Mouse (Mus musculus) frontal cortex, postnatal 10 days (tissue): Measurements from ENCODE around the gene Mfsd4a.

Experiments used
- DNase-seq, 2 experiments: peaks; one replicate each; pipeline ENCODE4 v3.0.0; 2022; ENCODE audit warnings: low spot score in 2 of 2, mixed read lengths in 1 of 2

The Mfsd4a gene

DNA sequence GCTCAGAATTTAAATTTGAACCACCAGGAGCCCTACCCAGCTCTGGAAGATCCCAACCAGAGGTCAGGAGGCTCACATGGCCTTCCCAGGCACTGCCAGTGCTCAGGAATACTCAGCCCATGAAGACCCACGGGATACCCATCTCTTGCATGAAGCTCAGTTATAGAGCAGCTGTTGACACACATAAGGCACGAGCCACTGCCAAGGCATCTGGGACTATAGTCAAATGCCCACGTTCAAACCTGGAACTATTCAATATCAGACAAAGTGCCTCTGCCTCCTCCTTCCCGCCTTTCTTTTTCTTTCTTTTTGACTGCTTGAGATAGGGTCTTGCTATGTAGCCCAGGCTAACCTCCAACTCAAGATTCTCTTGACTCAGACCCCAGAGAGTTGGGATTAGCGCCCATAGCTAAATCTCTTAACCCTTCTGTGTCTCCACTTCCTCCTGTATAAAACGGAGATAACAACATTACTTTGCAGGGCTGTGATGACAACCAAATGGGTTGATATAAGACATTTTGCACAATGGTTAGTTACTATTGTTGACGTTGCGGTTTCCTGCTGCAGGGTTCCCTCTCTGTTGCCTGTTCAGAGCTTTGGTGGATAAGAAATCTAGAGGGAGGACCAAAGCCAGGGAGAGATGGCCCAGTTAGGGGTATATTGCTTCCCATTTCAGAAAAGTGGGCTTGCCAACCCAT lies 2.2 kb downstream of the Mfsd4a start:
- no peak for DNase-seq

DNA sequence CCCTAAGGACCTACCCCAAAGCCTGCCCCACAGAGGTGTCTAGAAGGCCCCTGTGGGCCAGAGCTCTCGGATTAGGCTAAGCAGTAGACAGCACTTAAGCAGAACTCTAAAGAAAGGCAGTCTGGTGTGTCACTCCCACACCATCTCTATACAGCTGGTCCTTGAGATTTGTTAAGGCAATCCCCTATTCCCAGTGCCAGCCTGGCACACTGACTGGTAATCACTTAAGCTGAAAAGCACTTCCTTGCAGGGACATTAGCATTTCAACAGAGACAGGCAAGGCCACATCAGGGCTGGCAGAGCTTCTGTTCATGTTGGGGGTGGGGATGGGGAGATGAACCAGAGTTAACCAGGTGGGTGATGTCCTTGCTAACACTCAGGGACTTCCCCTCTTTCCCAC lies 2.9 kb downstream of the Mfsd4a start:
- peak in 1 of 2 experiments; percentile 42 for DNase-seq

DNA sequence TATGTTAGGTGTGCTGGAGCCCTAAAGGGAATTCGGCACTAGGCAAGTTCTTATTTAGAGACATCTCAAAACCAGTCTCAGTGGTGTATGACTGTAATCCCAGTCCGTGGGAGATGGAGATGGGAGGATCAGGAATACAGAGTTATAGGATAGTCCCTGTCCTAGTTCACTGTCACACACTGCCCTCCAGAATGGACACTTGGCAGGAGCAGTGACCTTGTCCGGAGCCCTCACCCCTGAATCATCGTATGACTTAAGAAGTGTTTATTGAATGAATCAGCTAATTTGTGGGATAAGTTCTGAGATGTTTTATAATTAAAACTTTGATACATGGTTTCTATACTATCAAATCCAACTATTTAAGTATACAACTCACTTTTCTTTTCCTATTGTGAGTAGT lies 4.8 kb downstream of the Mfsd4a start:
- no peak for DNase-seq

DNA sequence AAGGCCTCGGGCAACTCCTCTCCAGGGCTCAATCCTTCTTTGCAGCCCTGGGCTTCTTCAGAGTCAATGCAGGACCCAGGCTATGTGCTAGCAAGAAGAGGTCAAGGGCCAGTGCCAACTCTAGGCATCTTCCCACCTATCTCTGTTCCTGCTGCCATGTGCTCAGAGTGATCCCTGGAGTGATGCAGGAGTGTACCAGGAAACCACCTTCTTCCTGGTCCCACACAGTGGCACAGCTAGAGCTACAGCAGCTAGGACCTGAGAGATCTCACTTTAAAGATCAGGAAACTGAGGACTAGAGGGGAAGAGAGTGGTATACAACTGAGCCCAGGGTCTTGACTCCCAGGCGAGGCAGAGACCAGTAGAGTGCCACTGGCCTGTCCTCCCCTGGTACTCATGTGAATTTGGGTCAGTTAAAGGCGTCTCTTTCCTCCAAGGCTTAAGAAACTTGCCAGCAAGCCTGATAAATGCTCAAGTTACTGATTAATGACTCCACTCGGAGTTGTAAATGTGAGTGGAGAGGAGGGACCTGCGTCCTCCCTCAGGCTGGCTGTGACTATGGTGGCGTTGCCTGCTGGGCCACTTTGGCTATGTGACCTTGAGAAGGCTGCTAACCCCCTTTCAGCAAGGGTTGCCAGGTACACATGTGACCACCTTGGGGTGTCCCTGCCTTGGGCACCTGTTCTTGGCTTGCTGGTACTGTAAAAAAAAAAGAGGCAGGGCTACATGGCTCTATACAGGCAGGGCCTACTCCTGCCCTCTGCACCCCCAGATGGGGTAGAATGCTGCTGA lies 5.9 kb downstream of the Mfsd4a start:
- DNase-seq: no peak

DNA sequence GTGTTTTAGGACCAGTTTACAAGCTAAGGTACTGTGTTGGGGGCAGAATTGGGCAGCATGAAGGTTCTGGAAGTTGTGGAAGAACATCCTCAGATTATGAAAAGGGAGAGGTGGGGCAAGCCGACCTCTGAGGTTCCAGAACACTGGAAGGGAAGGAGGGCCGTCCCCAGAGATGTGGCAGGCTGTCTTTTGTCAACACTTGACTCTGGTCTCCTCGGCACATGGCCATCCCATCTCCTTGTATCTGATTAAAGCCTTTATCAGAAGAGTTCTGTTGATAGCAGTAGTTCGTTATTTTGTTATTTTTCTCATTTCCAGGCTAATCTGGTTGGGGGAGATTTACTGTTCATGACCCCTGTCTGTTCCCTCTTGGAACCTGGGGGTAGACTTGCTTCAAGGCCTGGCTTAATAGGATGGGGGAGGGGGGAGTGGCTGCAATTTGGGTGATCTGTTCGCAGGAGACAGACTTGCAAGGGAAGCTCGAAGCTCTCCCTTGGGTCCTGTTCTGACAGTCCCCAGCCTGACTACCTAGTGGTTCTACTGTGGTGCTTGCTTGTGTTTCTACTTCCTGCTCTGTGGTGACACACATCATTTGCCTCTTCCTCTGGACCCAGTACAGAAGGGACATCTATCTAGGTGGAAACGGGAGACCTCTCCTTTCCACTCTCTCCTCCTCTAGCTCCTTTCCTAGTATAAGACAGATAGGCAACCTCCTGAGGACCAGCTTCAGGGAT lies 7.7 kb downstream of the Mfsd4a start:
- no peak for DNase-seq

DNA sequence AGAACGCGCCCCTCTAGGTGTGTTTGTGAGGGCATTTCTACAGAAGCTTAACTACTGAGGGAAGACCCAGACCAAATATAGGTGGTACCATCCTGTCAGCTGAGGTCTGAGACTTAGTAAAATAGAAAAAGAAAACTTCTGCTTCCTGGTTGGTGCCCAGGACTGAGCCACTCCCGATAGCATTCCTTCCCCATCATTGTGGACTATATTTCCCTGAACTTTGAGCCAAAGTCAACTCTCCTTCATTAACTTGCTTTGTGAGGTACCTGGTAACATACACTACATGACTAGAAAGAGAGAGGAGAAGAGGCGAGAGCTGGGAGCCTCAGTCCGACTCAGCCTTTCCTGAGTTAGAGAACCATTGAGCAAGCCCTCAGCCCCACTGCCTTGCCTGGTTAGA lies 9.3 kb downstream of the Mfsd4a start:
- no peak for DNase-seq

DNA sequence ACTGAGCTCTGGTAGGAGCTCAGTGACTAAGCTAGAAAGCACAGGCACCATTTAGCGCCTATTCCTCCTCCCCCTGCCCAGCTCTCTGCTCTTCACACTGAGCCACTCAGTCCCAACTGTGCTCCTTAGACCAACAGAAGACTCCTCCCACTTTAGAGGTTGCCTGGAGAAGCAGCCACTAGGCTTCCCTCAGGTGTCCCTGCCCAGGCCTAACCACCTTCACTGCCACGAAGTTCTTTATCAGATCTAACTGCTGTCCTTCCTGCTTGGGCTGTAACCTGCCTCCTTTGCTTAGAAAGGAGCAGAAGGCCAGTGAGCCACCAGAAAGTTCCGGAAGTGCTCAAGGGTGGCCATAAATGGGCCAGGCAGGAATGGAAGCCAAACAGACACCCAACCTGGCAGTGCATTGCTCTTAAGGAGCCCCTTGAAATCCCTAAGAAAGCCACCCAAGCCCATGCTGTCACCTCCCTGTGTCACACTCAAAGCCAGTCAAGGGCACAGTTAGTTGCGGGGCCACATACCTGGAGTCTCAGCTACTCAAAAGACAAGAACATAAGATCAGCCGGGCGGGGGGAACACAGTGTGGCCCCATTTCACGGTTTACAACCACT lies 12.7 kb downstream of the Mfsd4a start:
- no peak for DNase-seq

DNA sequence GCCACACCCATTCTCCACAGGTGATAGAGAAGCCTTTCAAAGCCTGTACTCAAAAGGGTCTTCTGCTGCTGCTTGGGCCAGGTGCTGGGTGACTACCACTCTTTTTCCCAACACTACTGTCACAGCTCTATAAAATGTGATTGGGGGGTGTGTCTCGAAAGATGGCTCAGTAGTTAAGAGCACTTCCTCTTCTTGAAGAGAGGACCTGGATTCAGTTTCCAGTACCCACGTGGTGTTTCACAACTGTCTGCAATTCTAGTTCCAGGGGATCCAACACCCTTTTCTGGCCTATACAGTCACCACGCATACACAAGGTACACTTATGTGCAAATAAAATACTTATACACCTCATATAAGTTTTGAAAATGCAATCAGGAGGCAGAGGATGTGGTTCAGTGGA lies 13.5 kb downstream of the Mfsd4a start:
- DNase-seq: no peak

DNA sequence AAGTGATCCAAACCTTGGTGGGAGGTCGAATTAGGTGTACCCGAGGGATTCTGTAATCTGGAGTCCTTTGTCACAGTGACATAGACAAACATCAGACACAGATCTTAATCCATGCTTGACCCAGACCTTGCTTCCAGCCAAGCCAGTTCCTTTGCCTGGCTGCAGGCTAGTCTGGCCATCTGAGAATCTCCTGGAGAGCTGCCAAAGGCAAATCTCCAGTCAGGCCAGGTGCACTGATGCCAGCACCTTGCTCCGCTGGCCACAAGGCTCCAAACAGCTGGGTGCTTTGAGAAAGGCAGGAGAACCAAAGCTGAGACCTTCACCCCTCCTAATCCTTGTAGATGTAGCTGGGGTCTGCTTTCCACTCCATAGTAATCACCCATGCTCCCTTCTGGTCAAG lies 16.1 kb downstream of the Mfsd4a start:
- DNase-seq: no peak

DNA sequence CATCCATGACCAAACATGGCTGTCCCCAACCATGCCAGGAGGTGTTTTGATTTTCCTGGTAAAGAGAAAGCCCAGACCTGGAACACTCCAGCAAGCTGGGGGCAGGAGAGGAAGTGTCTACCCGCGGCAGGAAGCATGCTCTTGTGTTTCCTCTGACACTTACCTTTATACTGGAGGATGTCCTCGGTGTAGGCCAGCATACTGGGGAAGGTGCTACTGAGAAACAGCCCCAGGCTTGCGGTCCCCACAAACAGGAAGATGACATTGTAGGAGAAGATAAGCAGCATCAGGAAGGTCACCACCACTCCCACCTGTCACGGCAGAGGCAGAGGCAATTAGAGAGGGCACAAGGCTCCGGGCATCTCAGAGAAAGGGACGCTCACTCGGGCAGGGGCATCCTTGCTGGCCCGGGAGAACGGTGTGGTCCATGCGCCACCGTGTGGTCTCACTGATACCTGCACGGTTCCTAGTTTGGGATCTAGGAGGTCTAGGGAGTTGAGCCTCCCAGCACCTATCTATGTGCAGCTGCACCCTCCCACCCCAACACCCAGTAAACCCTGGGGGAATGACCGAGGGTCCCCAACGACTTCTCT lies 21.6 kb downstream of the Mfsd4a start:
- DNase-seq: peak in 1 of 2 experiments; percentile 62

DNA sequence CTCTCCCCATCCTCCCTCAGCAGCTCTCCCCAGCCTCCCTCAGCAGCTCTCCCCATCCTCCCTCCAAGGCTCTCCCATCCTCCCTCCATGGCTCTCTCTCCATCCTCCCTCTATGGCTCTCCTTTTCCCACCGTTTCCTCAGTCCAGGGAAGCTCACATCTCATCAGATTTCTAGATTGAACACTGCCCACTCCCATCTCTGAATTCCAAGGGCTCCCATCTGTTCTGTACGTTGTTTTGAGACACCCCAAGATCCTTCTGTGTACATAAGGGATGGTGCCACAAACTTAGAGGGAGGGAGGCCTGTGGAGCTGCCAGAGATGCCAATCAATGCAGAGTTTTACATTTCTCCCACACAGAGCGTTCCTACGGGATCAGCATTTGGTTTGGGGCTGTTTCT lies 24.1 kb downstream of the Mfsd4a start:
- DNase-seq: peak in 1 of 2 experiments; percentile 32

DNA sequence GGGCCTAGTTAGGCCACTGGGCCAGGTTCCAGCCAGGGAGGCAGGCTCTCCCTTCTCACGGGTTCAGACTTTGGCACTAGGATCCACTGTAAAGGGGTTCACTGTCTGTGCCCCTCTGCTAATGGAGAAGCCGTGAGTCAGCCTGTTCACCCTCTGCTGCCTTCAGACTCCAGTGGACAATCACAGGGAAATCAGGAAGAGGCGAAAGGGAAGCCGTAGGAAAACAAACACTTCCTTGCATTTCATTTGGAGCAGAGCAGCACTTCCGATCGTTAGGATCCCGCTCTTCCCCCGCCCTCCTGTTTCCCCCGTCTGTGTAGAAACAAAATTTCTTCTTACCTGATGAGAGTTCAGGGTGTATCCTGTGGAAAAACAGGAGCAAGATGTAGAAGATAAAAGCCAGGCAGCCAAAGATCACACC lies 27.7 kb downstream of the Mfsd4a start:
- DNase-seq: no peak

DNA sequence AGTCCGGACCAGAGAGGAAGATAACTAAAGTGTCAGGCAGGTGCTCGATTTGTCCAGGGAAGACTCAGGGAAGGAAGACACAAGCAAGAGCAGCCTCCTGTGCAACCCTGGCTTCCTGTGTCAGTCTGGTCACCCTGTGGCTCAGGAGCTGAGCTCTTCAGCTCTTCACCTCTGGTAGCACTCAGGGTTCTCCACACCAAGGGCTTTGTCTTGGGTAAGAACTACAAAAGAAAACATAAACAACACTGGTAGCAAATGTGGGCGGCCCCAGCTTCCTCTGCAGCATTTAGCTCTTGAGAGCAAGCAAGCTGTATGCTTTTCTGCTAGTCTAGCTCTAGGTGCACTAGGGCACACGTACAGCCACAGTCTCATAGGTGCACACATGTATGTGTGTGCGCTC lies 29.1 kb downstream of the Mfsd4a start:
- no peak for DNase-seq

DNA sequence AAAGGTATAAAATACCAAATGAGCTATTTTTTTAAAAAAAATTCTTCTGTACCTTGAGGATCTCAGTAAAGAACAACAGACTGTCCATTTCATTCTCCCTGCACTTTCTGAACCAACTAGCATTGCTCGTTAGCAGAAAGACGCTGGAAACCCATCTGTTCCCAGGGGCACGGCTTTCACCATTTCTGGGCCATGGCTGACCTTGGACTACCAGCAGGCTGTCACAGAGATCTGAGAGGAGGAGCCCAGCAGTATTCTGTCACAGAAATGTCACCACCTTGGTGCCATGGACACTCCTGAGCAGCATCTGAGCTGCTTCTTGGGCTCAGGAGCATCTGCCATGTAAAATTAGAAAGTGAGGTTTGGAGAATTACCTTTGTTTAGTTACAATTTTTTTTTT lies 30.1 kb downstream of the Mfsd4a start:
- no peak for DNase-seq

DNA sequence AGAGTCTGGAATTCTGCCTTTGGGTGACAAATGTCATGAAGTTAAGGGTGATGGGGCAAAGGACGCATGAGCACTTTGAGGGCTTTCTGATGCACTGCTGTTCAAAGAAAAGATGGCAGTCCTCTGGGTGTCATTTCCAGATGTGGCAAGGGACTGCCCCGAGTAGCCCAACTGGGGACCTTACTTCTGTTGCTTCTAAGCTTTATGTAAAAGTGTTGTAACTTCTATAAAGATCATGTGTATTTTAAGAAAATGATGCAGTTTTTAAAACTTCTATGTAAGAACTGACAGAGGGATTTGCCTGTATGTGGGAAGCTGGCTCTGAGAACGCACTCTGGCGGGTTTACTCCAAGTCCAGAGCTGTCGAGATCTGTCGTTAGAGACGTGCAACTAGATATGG lies 35.7 kb downstream of the Mfsd4a start:
- no peak for DNase-seq

DNA sequence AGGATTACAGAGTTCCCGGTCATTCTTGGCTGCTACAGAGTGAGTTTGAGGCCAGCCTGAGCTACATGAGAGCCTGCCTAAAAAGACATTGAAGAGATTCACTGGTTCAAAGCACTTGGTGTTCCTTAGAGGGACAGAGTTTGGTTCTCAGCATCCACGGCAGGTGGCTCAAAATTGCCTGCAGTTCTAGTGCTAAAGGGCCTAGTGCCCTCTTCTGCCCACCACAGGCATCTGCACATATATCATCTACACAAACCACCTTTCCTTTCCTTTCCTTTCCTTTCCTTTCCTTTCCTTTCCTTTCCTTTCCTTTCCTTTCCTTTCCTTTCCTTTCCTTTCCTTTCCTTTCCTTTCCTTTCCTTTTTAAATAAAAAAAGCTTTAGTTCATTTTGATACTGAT lies 37.3 kb downstream of the Mfsd4a start:
- no peak for DNase-seq

DNA sequence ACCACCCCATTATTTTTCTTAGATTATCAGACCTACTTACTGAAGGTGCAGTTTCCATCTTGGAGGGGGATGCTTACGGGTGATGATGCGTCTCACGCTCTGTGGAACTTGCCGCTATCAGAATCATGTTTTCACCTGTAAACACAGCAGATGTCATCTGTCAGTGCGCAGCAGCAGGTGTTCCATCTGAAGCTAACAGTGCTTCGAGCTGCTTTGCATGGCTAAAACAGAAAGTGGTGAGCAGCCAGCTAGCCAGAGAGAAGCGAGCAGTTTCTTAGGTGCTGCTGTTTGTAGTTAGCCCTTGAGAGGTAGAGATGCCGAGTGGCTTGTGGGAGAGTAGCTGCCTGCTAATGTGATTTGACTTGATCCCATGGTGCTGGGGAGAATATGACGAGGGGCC lies 39.4 kb downstream of the Mfsd4a start:
- no peak for DNase-seq

DNA sequence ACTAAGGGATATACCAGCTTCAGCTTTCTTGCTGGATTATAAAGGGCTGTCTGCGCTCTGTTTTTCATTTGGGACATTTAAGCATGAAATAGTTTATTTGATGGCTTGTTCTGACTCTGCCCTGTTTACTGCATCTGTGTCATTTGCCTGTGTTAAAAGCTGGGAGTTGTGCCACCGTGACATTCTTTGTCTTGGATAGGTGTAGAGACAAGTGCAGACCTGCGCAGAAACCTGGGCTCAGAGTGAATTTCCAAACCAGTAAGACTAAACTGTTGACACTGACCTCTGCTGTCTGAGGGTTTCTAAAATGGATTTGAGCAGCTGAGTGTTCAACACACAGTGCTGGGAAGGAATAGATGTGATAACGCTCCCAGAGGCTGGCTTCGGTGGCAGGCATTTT lies 39.9 kb downstream of the Mfsd4a start:
- DNase-seq: no peak

DNA sequence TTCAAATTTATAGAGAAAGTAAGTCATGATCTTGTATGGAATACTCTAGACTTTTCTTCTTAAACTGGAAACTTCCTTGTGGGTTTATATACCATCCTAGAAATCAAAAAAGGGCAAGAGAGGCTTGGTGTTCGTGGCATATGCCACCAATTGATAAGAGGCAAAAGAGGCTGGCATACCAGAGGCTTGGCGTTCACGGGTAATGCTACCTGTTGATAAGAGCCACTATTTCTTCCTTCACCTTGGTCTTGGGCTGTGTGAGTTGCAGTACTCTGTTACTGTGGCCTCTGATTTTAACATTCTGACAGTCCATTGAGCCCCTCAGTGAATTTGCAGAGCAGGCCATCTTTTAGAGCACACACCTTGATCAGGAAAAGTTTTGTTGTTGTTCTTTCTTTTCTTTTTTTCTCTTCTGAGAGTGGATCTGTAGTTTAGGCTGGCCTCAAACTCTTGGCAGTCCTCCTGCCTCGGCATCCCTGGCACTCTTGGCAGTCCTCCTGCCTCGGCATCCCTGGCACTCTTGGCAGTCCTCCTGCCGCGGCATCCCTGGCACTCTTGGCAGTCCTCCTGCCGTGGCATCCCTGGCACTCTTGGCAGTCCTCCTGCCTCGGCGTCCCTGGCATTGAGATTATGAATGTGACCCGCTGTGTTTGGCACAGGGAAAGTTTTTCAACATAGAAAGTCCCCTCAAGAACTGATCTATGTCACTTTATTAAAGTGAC lies 40.8 kb downstream of the Mfsd4a start:
- no peak for DNase-seq

DNA sequence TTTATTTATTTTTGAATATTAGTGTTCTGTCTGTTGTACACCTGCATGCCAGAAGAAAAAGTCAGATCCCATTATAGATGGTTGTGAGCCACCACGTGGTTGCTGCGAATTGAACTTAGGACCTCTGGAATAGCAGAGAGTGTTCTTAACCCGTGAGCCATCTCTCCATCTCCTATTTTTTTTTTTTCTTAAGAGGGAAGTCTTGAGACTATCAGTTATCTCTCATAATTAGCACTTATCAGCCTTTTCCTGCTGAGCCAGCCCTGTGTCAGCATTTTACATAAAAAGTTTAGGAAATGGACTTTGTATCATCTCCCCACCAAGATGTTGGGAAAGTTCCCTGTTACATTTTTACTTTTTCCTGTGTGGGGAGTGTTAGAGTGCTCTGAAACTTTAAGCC lies 45.8 kb downstream of the Mfsd4a start:
- DNase-seq: no peak

DNA sequence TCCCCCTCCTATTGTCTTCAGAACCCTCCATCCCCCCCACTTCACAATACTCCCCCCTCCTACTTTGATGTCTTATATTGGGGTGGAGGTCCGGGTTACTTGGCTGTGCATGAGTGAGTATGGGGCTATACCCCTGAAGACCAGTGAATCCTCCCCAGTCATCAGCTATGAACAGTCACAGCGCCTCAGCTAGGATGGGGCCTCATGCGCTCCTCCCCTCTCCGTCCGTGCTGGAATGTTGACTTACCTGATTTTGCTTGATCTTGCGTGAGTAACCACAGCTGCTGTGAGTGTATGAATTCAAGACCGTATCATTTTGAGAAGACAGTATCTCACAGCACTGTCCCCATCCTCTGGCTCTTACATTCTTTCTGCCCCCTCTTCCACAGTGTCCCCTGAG lies 48.0 kb downstream of the Mfsd4a start:
- no peak for DNase-seq
